Mouse (Mus musculus): ENCODE data around the gene Snx9. TPM values are rescaled to one million over a fixed set of nuclear protein-coding genes. Genes with fewer than 3 reads are reported as not detected.
A peak's percentile ranks its signal among the peaks of the same experiment; 100 is the strongest.

Snx9 gene
- polyA plus RNA-seq (2015; fragmentation: Nextera tagmentation; extraction: Ambion mirVana) = 27.6 and 28.3 TPM in 2 replicates

DNA sequence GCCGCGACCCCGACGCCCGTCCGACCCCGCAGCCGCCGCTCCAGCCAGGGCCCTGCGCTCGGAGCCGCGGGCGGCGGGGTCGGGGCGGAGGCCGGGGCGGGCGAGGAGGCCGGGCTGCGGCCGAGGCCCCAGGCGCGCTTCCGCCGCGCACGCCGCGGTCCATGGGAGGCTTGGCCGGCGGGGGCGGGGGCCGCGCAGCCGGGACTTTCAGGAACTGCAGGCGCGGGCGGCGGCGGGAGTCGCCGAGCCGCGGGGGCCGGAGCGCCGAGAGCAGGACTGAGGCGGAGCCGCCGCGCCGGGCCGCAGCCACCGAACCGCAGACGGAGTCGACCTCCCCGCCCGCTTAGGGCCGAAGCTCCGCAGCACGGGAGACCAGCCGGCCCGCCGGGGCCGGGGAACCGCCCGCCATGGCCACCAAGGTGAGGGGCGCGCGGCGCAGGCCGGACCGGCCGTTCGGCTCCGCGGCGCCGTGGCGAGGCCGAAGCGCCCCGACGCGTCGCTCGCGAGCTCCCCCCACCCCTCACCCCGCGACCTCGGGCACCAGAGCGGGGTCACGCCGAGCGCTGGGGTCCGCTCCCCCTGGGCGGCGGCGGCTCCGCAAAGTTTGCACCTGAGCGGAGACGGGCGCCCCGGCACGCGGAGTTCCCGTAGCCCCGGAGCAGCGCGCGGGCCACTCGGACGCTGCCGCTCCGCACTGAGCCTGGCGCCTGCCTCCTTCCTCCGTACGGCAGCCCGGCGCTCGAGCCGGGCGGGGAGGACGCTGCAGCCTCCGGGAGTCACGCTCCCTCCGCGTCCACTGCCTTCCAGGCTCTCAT is at the start of gene Snx9:
Snx9 (plus strand) TSS at position 202 of the 815 bp plus-strand sequence.
- Histone ChIP-seq H3K27ac (peak within 1 kb of the TSS; percentile 99), H3K4me3 (peak within 1 kb of the TSS; percentile 85), H3K4me2 (replicated peaks) (peak within 1 kb of the TSS; percentile 73), H3K27me3 (no peaks in the 10 kb centered on the region), H3K4me1 (peaks cover 29% of the 10 kb centered on the region), H3K9me3 (no peaks in the 10 kb centered on the region), H3K9ac (peak within 1 kb of the TSS; percentile 100), H3K36me3 (peaks cover 4% of the 10 kb centered on the region; the same call in 1 of the 2 replicates)
- under 1% methylated on average over 112 of the region's 131 CpGs for WGBS
- ATAC-seq (ENCODE audit: low FRiP score, low read depth) = peak; percentile 88

DNA sequence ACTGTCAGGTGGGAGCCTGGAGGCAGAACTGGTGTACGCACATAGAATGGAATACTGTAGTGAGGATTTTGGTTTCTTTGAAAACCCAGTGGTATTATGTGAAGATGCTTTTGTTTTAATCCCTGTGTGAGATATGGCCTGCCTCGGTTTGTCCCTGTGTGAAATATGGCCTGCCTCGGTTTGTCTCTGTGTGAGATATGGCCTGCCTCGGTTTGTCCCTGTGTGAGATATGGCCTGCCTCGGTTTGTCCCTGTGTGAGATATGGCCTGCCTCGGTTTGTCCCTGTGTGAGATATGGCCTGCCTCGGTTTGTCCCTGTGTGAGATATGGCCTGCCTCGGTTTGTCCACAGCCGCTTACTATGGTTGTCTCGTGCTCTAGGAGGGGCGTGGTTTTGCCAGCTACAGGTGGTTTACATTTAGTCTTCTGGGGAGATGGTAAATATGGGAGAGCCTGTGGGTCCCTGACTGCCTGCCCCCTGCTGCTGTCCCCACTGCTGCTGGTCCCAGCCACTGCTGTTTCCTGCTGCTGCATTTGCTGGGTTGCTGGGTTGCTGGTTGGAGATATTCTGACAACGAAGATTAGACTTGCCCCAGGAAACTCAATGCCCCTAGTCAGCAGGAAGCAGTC is 48.9 kb upstream of the Snx9 start:
- Histone ChIP-seq H3K4me1 (peaks cover 10% of the 10 kb centered on the region), H3K4me3 (no peak overlapping the region), H3K9me3 (0 out of 2 replicates have a peak, but pooled peaks cover 6% of the 10 kb centered on the region), H3K36me3 (no peaks in the 10 kb centered on the region), H3K9ac (no peak overlapping the region), H3K27ac (no peak overlapping the region), H3K27me3 (no peaks in the 10 kb centered on the region), H3K4me2 (replicated peaks) (no peak overlapping the region)
- ATAC-seq (ENCODE audit: low FRiP score, low read depth) = no peak
- 90% methylated on average over 12 of the region's 12 CpGs for WGBS

DNA sequence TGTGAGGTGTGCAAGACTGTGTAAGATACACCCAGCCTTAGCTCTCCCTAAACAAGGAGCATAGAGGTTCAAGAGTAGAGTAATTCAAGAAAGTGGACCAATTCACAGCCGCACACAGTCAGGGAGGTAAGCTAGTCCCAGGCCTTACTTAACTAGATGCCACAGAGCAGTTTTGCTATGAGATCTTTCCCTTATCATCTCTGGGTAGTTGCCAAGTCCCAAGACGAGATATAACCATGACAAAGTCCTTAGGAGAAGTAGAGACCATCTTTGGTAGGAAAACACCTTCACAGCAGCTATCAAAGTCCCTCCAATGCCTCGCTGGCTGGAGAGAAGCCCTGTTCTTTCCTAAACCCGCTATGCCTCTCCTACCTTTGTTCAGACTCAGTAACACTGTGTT is 47.5 kb upstream of the Snx9 start:
- Histone ChIP-seq H3K27ac (no peak overlapping the region), H3K4me3 (no peak overlapping the region), H3K36me3 (no peaks in the 10 kb centered on the region), H3K4me1 (peaks cover 16% of the 10 kb centered on the region), H3K27me3 (peaks cover 3% of the 10 kb centered on the region; the same call in 1 of the 2 replicates), H3K9me3 (no peaks in the 10 kb centered on the region), H3K9ac (no peak overlapping the region), H3K4me2 (replicated peaks) (no peak overlapping the region)
- WGBS = 73% methylated on average over 4 of the region's 4 CpGs
- ATAC-seq (ENCODE audit: low FRiP score, low read depth) = no peak

DNA sequence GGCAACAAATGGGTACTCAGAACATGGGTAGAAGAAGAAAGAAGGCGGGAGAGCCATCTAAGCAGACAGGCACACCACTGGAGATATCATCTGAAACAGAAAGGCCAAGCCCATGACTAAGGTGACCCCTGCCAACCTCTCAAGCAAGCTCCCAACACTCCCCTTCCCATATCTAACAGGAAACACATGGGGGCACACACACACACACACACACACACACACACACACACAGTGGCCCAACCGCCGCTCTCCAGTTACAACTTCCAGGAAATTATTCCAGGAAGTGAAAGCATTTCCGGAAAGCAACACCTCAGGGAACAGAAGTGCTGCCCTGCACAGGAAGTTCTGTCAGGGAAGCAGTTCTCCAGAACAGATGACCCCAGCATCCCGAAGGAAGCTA is 46.9 kb upstream of the Snx9 start:
- H3K9ac ChIP-seq = no peak overlapping the region
- 67% methylated on average over 5 of the region's 5 CpGs for WGBS
- no peaks in the 10 kb centered on the region for H3K9me3 ChIP-seq
- H3K36me3 ChIP-seq = no peaks in the 10 kb centered on the region
- H3K27ac ChIP-seq = no peak overlapping the region
- ATAC-seq (ENCODE audit: low FRiP score, low read depth) = no peak
- H3K4me3 ChIP-seq = no peak overlapping the region
- peaks cover 19% of the 10 kb centered on the region for H3K4me1 ChIP-seq
- H3K27me3 ChIP-seq = peaks cover 3% of the 10 kb centered on the region; the same call in 1 of the 2 replicates
- H3K4me2 ChIP-seq (replicated peaks) = no peak overlapping the region

DNA sequence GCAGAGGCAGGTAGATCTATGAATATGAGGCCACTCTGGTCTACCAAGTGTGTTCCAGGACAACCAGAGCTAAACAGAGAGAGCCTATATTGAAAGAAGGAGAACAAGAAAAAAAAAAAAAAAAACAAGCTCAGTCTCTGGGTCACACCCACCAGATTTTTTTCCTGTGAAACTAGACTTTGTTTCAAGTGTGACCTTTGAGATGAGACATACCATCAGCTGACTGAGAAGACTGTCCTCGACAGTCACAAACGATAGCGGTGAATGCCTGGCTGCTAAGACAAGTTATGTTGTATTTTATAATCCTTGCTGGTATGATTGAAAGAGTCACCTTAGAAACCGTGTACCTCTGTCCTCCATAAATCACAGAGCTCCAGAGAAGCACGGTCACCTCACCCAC is 45.8 kb upstream of the Snx9 start:
- Histone ChIP-seq H3K36me3 (no peaks in the 10 kb centered on the region), H3K9me3 (no peaks in the 10 kb centered on the region), H3K27ac (no peak overlapping the region), H3K4me1 (peaks cover 19% of the 10 kb centered on the region), H3K9ac (no peak overlapping the region), H3K4me2 (replicated peaks) (no peak overlapping the region), H3K27me3 (peaks cover 3% of the 10 kb centered on the region; the same call in 1 of the 2 replicates), H3K4me3 (no peak overlapping the region)
- no peak for ATAC-seq (ENCODE audit: low FRiP score, low read depth)
- WGBS = 74% methylated on average over 5 of the region's 5 CpGs

DNA sequence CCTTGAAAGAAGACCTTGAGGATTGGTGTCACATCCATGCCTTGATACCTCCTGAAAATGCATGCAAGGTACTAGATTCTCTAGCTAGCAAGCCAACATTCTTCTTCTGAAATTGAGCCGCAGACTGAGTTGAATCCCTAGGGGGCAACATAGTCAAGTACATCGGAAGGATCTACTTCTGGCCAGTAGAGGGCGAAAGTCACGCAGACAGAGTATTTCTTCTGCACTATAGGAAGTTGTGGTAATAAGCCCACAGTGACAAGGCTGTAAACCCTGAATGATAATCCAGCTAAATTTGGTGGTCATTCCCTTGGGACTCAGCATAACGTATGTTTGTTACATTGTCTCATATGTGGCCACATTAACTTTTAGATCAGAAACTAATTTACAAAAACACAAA is 45.3 kb upstream of the Snx9 start:
- peaks cover 3% of the 10 kb centered on the region; the same call in 1 of the 2 replicates for H3K27me3 ChIP-seq
- H3K4me3 ChIP-seq = no peak overlapping the region
- whole genome bisulfite sequencing = under 1% methylated on average over 5 of the region's 5 CpGs
- peaks cover 19% of the 10 kb centered on the region for H3K4me1 ChIP-seq
- H3K4me2 ChIP-seq (replicated peaks) = no peak overlapping the region
- no peaks in the 10 kb centered on the region for H3K9me3 ChIP-seq
- no peak overlapping the region for H3K9ac ChIP-seq
- no peak overlapping the region for H3K27ac ChIP-seq
- no peaks in the 10 kb centered on the region for H3K36me3 ChIP-seq
- peak; percentile 64; the same call in 1 of the 2 replicates for ATAC-seq (ENCODE audit: low FRiP score, low read depth)

DNA sequence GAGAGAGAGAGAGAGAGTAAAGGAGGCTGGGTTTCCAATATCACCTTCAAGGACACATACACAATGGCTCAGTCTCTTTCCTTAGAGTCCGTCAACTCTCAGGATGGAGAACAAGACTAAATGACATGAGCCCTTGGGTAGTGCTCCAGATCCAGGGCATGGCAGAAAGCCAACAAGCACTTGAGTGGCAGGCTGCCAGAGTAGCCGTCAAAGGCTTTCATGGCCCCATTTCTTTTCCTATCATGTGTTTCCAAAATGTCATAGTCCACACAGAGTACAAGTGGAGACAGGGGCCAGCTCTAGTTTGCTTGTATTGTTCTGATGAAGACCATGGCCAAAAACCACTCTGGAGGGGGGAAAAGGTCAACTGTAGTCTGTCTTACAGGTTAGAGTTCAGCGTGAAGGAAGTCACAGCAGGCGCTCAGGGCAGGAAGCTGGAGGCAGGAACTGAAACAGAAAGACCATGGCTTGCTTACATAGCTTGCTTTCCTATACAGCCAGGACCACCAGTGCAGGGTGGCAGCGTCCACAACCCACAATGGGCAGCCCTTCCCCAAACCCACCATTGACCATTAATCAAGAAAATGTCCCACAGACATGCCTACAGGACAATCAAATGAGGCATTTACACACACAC is 43.9 kb upstream of the Snx9 start:
- H3K36me3 ChIP-seq = no peaks in the 10 kb centered on the region
- no peak overlapping the region for H3K9ac ChIP-seq
- 80% methylated on average over 5 of the region's 5 CpGs for WGBS
- no peak for ATAC-seq (ENCODE audit: low FRiP score, low read depth)
- H3K27me3 ChIP-seq = peaks cover 3% of the 10 kb centered on the region; the same call in 1 of the 2 replicates
- no peak overlapping the region for H3K27ac ChIP-seq
- no peak overlapping the region for H3K4me2 ChIP-seq (replicated peaks)
- H3K4me1 ChIP-seq = peaks cover 19% of the 10 kb centered on the region
- no peaks in the 10 kb centered on the region for H3K9me3 ChIP-seq
- no peak overlapping the region for H3K4me3 ChIP-seq

DNA sequence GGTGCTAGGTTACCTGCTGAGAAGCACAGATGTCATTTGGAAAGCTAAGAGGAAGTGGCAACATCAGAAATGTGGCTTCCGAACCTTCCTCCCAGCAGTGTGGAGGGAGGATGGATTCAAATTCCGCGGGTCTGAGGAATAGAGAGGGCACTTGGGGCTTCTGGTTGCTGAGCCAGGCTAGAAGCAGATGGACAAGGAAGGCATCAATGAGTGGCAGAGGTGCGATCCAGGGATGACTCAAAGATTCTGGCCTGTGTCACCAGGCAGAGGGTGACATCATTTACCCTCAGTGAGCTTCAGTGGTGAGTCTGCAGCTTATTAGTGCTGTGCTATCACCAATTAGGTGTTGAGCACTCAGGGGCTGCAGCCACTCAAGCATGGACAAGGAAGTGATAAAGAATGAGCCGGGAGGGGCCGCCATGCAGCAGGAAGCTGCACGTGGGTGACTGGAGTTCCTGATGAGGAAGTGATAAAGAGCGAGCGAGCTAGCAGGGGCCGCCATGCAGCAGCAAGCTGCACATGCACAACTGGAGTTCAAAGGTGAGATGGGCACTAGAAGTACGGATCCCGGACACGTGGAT is 42.8 kb upstream of the Snx9 start:
- no peak overlapping the region for H3K27ac ChIP-seq
- H3K4me3 ChIP-seq = no peak overlapping the region
- no peaks in the 10 kb centered on the region for H3K36me3 ChIP-seq
- peaks cover 3% of the 10 kb centered on the region; the same call in 1 of the 2 replicates for H3K27me3 ChIP-seq
- no peak for ATAC-seq (ENCODE audit: low FRiP score, low read depth)
- no peaks in the 10 kb centered on the region for H3K9me3 ChIP-seq
- WGBS = 49% methylated on average over 13 of the region's 13 CpGs
- H3K4me2 ChIP-seq (replicated peaks) = no peak overlapping the region
- H3K4me1 ChIP-seq = peaks cover 19% of the 10 kb centered on the region
- no peak overlapping the region for H3K9ac ChIP-seq

DNA sequence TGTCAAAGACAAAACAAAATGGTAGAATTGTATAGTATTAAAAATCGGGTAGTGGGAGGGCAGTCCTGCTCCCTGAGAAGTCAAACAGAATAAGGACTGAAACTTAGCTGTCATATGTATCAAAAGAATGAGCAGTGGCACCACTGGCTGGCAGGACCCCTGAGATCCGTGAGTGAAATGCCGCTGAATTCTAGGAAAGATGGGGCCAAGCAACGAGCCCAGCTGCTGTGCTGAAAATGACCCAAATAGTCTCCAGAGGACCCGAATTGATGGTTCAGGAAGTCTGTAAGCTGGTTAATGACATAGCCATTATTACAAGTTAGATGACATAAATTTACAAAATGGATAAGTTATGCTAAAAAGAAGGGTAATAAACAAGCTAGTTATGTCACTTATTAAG is 42.2 kb upstream of the Snx9 start:
- Histone ChIP-seq H3K27ac (no peak overlapping the region), H3K36me3 (no peaks in the 10 kb centered on the region), H3K27me3 (peaks cover 3% of the 10 kb centered on the region; the same call in 1 of the 2 replicates), H3K9ac (no peak overlapping the region), H3K4me2 (replicated peaks) (no peak overlapping the region), H3K4me1 (peaks cover 23% of the 10 kb centered on the region), H3K4me3 (no peak overlapping the region), H3K9me3 (no peaks in the 10 kb centered on the region)
- WGBS = 66% methylated on average over 5 of the region's 5 CpGs
- no peak for ATAC-seq (ENCODE audit: low FRiP score, low read depth)

DNA sequence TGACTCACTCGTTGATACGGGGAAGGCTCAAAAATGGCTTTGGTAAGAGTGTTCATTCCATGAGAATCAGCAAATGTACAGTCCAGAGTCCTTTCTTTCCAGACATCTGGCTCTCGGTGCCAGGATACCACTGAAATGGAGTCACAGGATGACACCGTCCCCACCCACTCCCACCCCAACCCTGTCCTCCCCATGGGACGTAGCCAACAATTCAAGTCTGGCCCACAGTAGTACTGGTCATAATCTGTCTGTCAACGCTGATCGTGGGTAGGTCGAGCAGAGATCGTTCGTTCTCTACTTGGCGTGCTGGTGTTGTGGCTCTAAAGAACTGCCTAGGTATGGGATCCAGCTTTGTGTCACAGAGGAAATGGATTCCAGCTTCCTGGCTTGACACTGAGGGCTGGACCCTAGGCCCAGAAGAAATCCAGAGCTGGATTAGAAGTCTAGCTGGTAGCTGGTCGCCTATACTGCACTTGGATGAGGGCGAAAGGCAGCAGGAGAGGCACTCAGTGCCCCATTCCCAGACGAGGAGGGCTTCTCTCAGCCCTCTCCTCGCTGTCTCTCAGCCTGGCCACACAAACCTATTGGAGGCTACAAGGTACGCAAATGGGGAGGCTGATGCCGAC is 41.6 kb upstream of the Snx9 start:
- Histone ChIP-seq H3K4me3 (no peak overlapping the region), H3K4me2 (replicated peaks) (no peak overlapping the region), H3K4me1 (peaks cover 30% of the 10 kb centered on the region), H3K9me3 (no peaks in the 10 kb centered on the region), H3K9ac (no peak overlapping the region), H3K27ac (no peak overlapping the region), H3K27me3 (peaks cover 3% of the 10 kb centered on the region; the same call in 1 of the 2 replicates), H3K36me3 (no peaks in the 10 kb centered on the region)
- no peak for ATAC-seq (ENCODE audit: low FRiP score, low read depth)
- WGBS = 80% methylated on average over 17 of the region's 17 CpGs

DNA sequence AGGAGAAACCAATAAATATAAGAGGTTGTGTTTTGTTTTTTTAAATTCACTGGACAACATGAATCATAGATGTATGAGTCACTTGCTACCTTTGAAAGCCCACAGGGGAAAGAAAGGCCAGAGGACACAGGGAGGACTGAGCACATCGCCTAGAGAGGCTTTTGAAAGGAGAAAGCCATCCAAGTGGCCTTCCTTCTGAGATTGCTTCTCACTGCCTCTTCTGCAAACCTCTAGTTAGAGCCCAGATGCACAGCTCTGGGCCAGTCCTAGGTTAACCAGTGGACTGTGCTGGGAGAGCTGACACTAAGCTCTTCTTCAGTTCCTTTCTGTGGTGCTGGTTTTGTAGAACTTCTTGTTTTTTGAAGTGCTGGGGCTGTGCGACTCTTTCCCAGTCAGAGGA is 40.9 kb upstream of the Snx9 start:
- Histone ChIP-seq H3K27ac (no peak overlapping the region), H3K9me3 (no peaks in the 10 kb centered on the region), H3K9ac (no peak overlapping the region), H3K4me1 (peaks cover 37% of the 10 kb centered on the region), H3K4me2 (replicated peaks) (no peak overlapping the region), H3K36me3 (no peaks in the 10 kb centered on the region), H3K27me3 (peaks cover 3% of the 10 kb centered on the region; the same call in 1 of the 2 replicates), H3K4me3 (no peak overlapping the region)
- WGBS = 85% methylated on average over 2 of the region's 2 CpGs
- no peak for ATAC-seq (ENCODE audit: low FRiP score, low read depth)
